Mouse (Mus musculus): ENCODE data around the gene Kcnmb1.

- TF ChIP-seq CTCF (IDR thresholded peaks at IDR 0.05; ENCODE audit: low read depth, low read length) (no peak), GATA1 (IDR thresholded peaks at IDR 0.05; ENCODE audit: borderline replicate concordance, low read length) (no peak), TAL1 (conservative IDR thresholded peaks at IDR 0.05; ENCODE audit: low read depth, low read length) (no peak)
Measured at GRCm38 (mm10) chr11:34007616-34008015, 44.8 kb downstream of the Kcnmb1 start.

Measured in G1E (cell line).